Mouse (Mus musculus): Measurements from ENCODE around the gene Snapc1.
A peak's percentile ranks its signal among the peaks of the same experiment; 100 is the strongest.

The Snapc1 gene

GRCm38 (mm10) chr12:73964291-73965281, at the start of gene Snapc1:
Gene Snapc1, plus strand, starts transcription at chr12:73964481.
- DNase-seq (ENCODE audit: low read depth) = peak; percentile 98

- DNase-seq (ENCODE audit: low read depth) = no peak
These were observed 45.8 kb upstream of the Snapc1 start for GRCm38 (mm10) chr12:73918479-73918878.

- DNase-seq (ENCODE audit: low read depth) = no peak
These were observed 34.0 kb upstream of the Snapc1 start for GRCm38 (mm10) chr12:73930266-73930665.

GRCm38 (mm10) chr12:73931274-73931673, 33.0 kb upstream of the Snapc1 start:
- peak; percentile 51 for DNase-seq (ENCODE audit: low read depth)

- DNase-seq (ENCODE audit: low read depth) = no peak
These were observed 29.8 kb upstream of the Snapc1 start for GRCm38 (mm10) chr12:73934528-73934927.

- DNase-seq (ENCODE audit: low read depth) = no peak
These were observed 26.9 kb upstream of the Snapc1 start, which contains the start of gene Gm49321 for GRCm38 (mm10) chr12:73937353-73937752. Gene Gm49321, plus strand, starts transcription at chr12:73937653.

GRCm38 (mm10) chr12:73939542-73939941, 24.7 kb upstream of the Snapc1 start:
- no peak for DNase-seq (ENCODE audit: low read depth)

- no peak for DNase-seq (ENCODE audit: low read depth)
These were observed 15.9 kb upstream of the Snapc1 start for GRCm38 (mm10) chr12:73948415-73948814.

GRCm38 (mm10) chr12:73949318-73950058, 14.8 kb upstream of the Snapc1 start:
- no peak for DNase-seq (ENCODE audit: low read depth)

GRCm38 (mm10) chr12:73952879-73953278, 11.4 kb upstream of the Snapc1 start:
- DNase-seq (ENCODE audit: low read depth) = no peak

GRCm38 (mm10) chr12:73953420-73954186, 10.7 kb upstream of the Snapc1 start:
- DNase-seq (ENCODE audit: low read depth) = no peak

GRCm38 (mm10) chr12:73954785-73955184, 9.5 kb upstream of the Snapc1 start:
- no peak for DNase-seq (ENCODE audit: low read depth)

GRCm38 (mm10) chr12:73957676-73958075, 6.6 kb upstream of the Snapc1 start:
- DNase-seq (ENCODE audit: low read depth) = no peak

GRCm38 (mm10) chr12:73958830-73959229, 5.5 kb upstream of the Snapc1 start:
- no peak for DNase-seq (ENCODE audit: low read depth)

- DNase-seq (ENCODE audit: low read depth) = no peak
These were observed 4.9 kb downstream of the Snapc1 start for GRCm38 (mm10) chr12:73969142-73969541.

GRCm38 (mm10) chr12:73974584-73974983, 10.3 kb downstream of the Snapc1 start:
- peak; percentile 48 for DNase-seq (ENCODE audit: low read depth)

GRCm38 (mm10) chr12:73978144-73978543, 13.9 kb downstream of the Snapc1 start:
- DNase-seq (ENCODE audit: low read depth) = no peak

- DNase-seq (ENCODE audit: low read depth) = no peak
These were observed 15.4 kb downstream of the Snapc1 start for GRCm38 (mm10) chr12:73979667-73980066.

GRCm38 (mm10) chr12:73982533-73982932, 18.3 kb downstream of the Snapc1 start:
- DNase-seq (ENCODE audit: low read depth) = no peak

GRCm38 (mm10) chr12:73986299-73986698, 22.0 kb downstream of the Snapc1 start:
- DNase-seq (ENCODE audit: low read depth) = peak; percentile 9

- no peak for DNase-seq (ENCODE audit: low read depth)
These were observed 24.2 kb downstream of the Snapc1 start for GRCm38 (mm10) chr12:73988393-73989008.

- DNase-seq (ENCODE audit: low read depth) = peak; percentile 72
These were observed 25.3 kb downstream of the Snapc1 start for GRCm38 (mm10) chr12:73989594-73989993.
